Mouse (Mus musculus): ENCODE measurements around the gene Gbx1.

GRCm38 (mm10) chr5:24550598-24551316 lies 23.8 kb upstream of the Gbx1 start:
- TF ChIP-seq CTCF (IDR thresholded peaks at IDR 0.05; ENCODE audit: control insufficient read depth, insufficient read depth, low read length): no peak
- TF ChIP-seq POLR2A (IDR thresholded peaks at IDR 0.05; ENCODE audit: borderline replicate concordance, control insufficient read depth, low read depth, low read length): no peak

Measured in bone marrow, adult 2 months (tissue).